Mouse (Mus musculus) lung, embryonic 15.5 days (tissue): ENCODE measurements around the gene Cad. TPM values are rescaled to one million over a fixed set of nuclear protein-coding genes. Genes with fewer than 3 reads are reported as not detected.

Experiments
- polyA plus RNA-seq: library from polyadenylated mRNA; unstranded; fragments of >200 nt; fragmentation: Nextera tagmentation; extraction: Ambion mirVana; gene quantifications from 2 replicates; pipeline ENCODE4 v1.2.1, GENCODE M21; 2015

Cad gene
- polyA plus RNA-seq, 1 experiment from 2014 or later = 27.5 TPM

Other genes starting within 250 kb of the Cad start
- gene Mapre3, start 240.1 kb upstream of the Cad start, polyA plus RNA-seq = 19.4 and 21.7 TPM in 2 replicates
- 78.4 and 79.8 TPM in 2 replicates for gene Tmem214, start 186.8 kb upstream of the Cad start, polyA plus RNA-seq
- 20.4 and 21.0 TPM in 2 replicates for gene Agbl5, start 166.1 kb upstream of the Cad start, polyA plus RNA-seq
- 421 and 449 TPM in 2 replicates for gene Ost4, start 147.0 kb upstream of the Cad start, polyA plus RNA-seq
- gene Emilin1, start 141.4 kb upstream of the Cad start, polyA plus RNA-seq = 228 and 233 TPM in 2 replicates
- gene Khk, start 133.3 kb upstream of the Cad start, polyA plus RNA-seq = 11.8 and 14.6 TPM in 2 replicates
- 2.3 and 2.4 TPM in 2 replicates for gene Cgref1, start 109.2 kb upstream of the Cad start, polyA plus RNA-seq
- gene Preb, start 94.4 kb upstream of the Cad start, polyA plus RNA-seq = 135 TPM in 2 replicates
- 0.29 and 0.35 TPM in 2 replicates for gene Tcf23, start 86.1 kb upstream of the Cad start, polyA plus RNA-seq
- 149 and 154 TPM in 2 replicates for gene Atraid, start 6.5 kb upstream of the Cad start, polyA plus RNA-seq
- 7.8 and 8.1 TPM in 2 replicates for gene Slc5a6, start 5.9 kb upstream of the Cad start, polyA plus RNA-seq
- not detected in 2 replicates for gene Dnajc5g, start 51.5 kb downstream of the Cad start, polyA plus RNA-seq
- 0.25 and 0.29 TPM in 2 replicates for gene Slc30a3, start 53.5 kb downstream of the Cad start, polyA plus RNA-seq
- 0.36 and 0.70 TPM in 2 replicates for gene Trim54, start 61.9 kb downstream of the Cad start, polyA plus RNA-seq
- gene Ucn, start 84.0 kb downstream of the Cad start, polyA plus RNA-seq = not detected in 2 replicates
- 51.3 and 60.6 TPM in 2 replicates for gene Mpv17, start 99.5 kb downstream of the Cad start, polyA plus RNA-seq
- gene Gm29609, start 125.1 kb downstream of the Cad start, polyA plus RNA-seq = 1.1 and 1.4 TPM in 2 replicates
- 68.4 and 69.3 TPM in 2 replicates for gene Gtf3c2, start 125.4 kb downstream of the Cad start, polyA plus RNA-seq
- 146 and 147 TPM in 2 replicates for gene Snx17, start 138.4 kb downstream of the Cad start, polyA plus RNA-seq
- gene Eif2b4, start 138.7 kb downstream of the Cad start, polyA plus RNA-seq = 61.2 and 64.3 TPM in 2 replicates
- 8.8 and 9.5 TPM in 2 replicates for gene Zfp513, start 147.5 kb downstream of the Cad start, polyA plus RNA-seq
- 141 and 144 TPM in 2 replicates for gene Ppm1g, start 165.9 kb downstream of the Cad start, polyA plus RNA-seq
- gene Nrbp1, start 186.1 kb downstream of the Cad start, polyA plus RNA-seq = 155 and 167 TPM in 2 replicates
- 0.40 and 0.64 TPM in 2 replicates for gene Gm9970, start 186.5 kb downstream of the Cad start, polyA plus RNA-seq
- gene Krtcap3, start 196.9 kb downstream of the Cad start, polyA plus RNA-seq = 36.4 and 37.9 TPM in 2 replicates
- 33.8 and 37.2 TPM in 2 replicates for gene Ift172, start 236.3 kb downstream of the Cad start, polyA plus RNA-seq
- 51.5 and 54.8 TPM in 2 replicates for gene Fndc4, start 241.3 kb downstream of the Cad start, polyA plus RNA-seq
- gene Gckr, start 242.7 kb downstream of the Cad start, polyA plus RNA-seq = 0.07 and 0.16 TPM in 2 replicates